Mouse (Mus musculus): ENCODE data around the gene Atp13a2.

Atp13a2 gene

GRCm38 (mm10) chr4:140993846-140994245, 7.2 kb downstream of the Atp13a2 start:
- DNase-seq (ENCODE audit: low spot score in 2 of 2), result no peak

- DNase-seq (ENCODE audit: low spot score in 2 of 2), result no peak
Measured at GRCm38 (mm10) chr4:140995811-140996210, 9.1 kb downstream of the Atp13a2 start.

GRCm38 (mm10) chr4:140996812-140997211, 10.1 kb downstream of the Atp13a2 start:
- DNase-seq (ENCODE audit: low spot score in 2 of 2), result no peak

GRCm38 (mm10) chr4:141005983-141006382, 19.3 kb downstream of the Atp13a2 start:
- DNase-seq (ENCODE audit: low spot score in 2 of 2), result no peak

- DNase-seq (ENCODE audit: low spot score in 2 of 2), result no peak
Measured at GRCm38 (mm10) chr4:141008028-141008427, 21.4 kb downstream of the Atp13a2 start.

GRCm38 (mm10) chr4:141010118-141010517, 23.4 kb downstream of the Atp13a2 start, which contains the start of gene Mfap2:
Mfap2 (plus strand) TSS chr4:141010418.
- no peak for DNase-seq (ENCODE audit: low spot score in 2 of 2)

GRCm38 (mm10) chr4:141010526-141010925, 23.9 kb downstream of the Atp13a2 start:
- DNase-seq (ENCODE audit: low spot score in 2 of 2), result peak in 1 of 2 experiments; percentile 22

GRCm38 (mm10) chr4:141010941-141011429, 24.3 kb downstream of the Atp13a2 start:
- DNase-seq (ENCODE audit: low spot score in 2 of 2), result no peak

GRCm38 (mm10) chr4:141011556-141012328, 25.1 kb downstream of the Atp13a2 start:
- DNase-seq (ENCODE audit: low spot score in 2 of 2), result no peak

- DNase-seq (ENCODE audit: low spot score in 2 of 2), result no peak
Measured at GRCm38 (mm10) chr4:141012558-141012957, 25.9 kb downstream of the Atp13a2 start.

GRCm38 (mm10) chr4:141014114-141014513, 27.4 kb downstream of the Atp13a2 start:
- no peak for DNase-seq (ENCODE audit: low spot score in 2 of 2)

- no peak for DNase-seq (ENCODE audit: low spot score in 2 of 2)
Measured at GRCm38 (mm10) chr4:141014856-141015255, 28.2 kb downstream of the Atp13a2 start.

GRCm38 (mm10) chr4:141015356-141015755, 28.7 kb downstream of the Atp13a2 start:
- no peak for DNase-seq (ENCODE audit: low spot score in 2 of 2)

- DNase-seq (ENCODE audit: low spot score in 2 of 2), result no peak
Measured at GRCm38 (mm10) chr4:141016311-141016710, 29.6 kb downstream of the Atp13a2 start.

- no peak for DNase-seq (ENCODE audit: low spot score in 2 of 2)
Measured at GRCm38 (mm10) chr4:141017657-141018436, 31.2 kb downstream of the Atp13a2 start.

GRCm38 (mm10) chr4:141020220-141020619, 33.5 kb downstream of the Atp13a2 start:
- DNase-seq (ENCODE audit: low spot score in 2 of 2), result no peak

- DNase-seq (ENCODE audit: low spot score in 2 of 2), result no peak
Measured at GRCm38 (mm10) chr4:141020811-141021613, 34.3 kb downstream of the Atp13a2 start.

- no peak for DNase-seq (ENCODE audit: low spot score in 2 of 2)
Measured at GRCm38 (mm10) chr4:141021614-141021929, 34.9 kb downstream of the Atp13a2 start.

- DNase-seq (ENCODE audit: low spot score in 2 of 2), result no peak
Measured at GRCm38 (mm10) chr4:141024052-141024451, 37.4 kb downstream of the Atp13a2 start.

- DNase-seq (ENCODE audit: low spot score in 2 of 2), result no peak
Measured at GRCm38 (mm10) chr4:141024992-141025391, 38.3 kb downstream of the Atp13a2 start.

GRCm38 (mm10) chr4:141030541-141031206, 44.0 kb downstream of the Atp13a2 start:
- DNase-seq (ENCODE audit: low spot score in 2 of 2), result no peak

All from thymus, postnatal 10 days (tissue).